Mouse (Mus musculus): ENCODE data around the gene Cwc22. TPM values are rescaled to one million over a fixed set of nuclear protein-coding genes. Genes with fewer than 3 reads are reported as not detected.

Cwc22 gene
- polyA plus RNA-seq, 1 experiment from 2014 or later = 47.2 TPM

- 95% methylated on average over 1 of the region's 1 CpGs for WGBS
Observed at GRCm38 (mm10) chr2:77959341-77959740, 13.2 kb upstream of the Cwc22 start.

DNA sequence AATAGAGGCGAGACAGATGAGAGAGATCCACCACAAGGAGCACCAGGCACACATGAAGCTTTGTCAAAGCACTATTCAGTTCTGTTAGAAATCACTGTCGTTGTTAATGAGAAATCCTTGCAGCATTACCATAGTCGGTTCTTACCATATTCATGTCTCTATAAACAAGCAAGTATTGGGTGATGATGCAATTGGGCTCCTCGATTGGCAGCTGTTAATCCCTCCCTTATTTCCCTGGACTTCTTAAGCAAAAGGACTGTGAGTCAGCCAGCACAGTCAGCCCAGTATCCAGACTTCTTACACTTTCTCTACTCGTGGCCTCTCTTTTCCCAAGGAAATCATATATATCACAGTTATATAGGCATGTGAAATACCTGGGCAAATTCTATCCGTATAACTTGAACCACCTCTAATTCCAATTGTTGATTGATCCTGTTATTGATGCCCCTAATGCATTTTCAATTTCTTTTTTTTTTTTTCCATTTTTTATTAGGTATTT is 5.3 kb upstream of the Cwc22 start:
- Histone ChIP-seq H3K4me3 (ENCODE audit: low read depth, low read length) (no peak overlapping the region), H3K27me3 (ENCODE audit: control insufficient read depth, insufficient read depth, low read length) (no peaks in the 10 kb centered on the region), H3K9ac (ENCODE audit: low read length) (no peak overlapping the region), H3K9me3 (ENCODE audit: control insufficient read depth, low read length) (no peaks in the 10 kb centered on the region), H3K27ac (replicated peaks; ENCODE audit: low read depth, low read length) (no peak overlapping the region), H3K4me1 (ENCODE audit: control insufficient read depth, insufficient read depth, low read length) (no peaks in the 10 kb centered on the region), H3K4me2 (ENCODE audit: low read depth, severe bottlenecking) (no peak overlapping the region), H3K36me3 (ENCODE audit: control insufficient read depth, insufficient read depth, low read length) (no peaks in the 10 kb centered on the region)
- WGBS = 84% methylated on average over 6 of the region's 6 CpGs
- no peak for DNase-seq (ENCODE audit: low spot score)
- no peak for ATAC-seq (ENCODE audit: insufficient number of reproducible peaks, low FRiP score, low TSS enrichment, low read depth)

More at GRCm38 (mm10) chr2:77959341-77959740, 13.2 kb upstream of the Cwc22 start:
- Histone ChIP-seq H3K9ac (ENCODE audit: low read length) (no peak overlapping the region), H3K4me1 (ENCODE audit: control insufficient read depth, insufficient read depth, low read length) (no peaks in the 10 kb centered on the region), H3K9me3 (ENCODE audit: control insufficient read depth, low read length) (no peaks in the 10 kb centered on the region), H3K27me3 (ENCODE audit: control insufficient read depth, insufficient read depth, low read length) (no peaks in the 10 kb centered on the region), H3K4me2 (ENCODE audit: low read depth, severe bottlenecking) (no peak overlapping the region), H3K4me3 (ENCODE audit: low read depth, low read length) (no peak overlapping the region), H3K27ac (replicated peaks; ENCODE audit: low read depth, low read length) (no peak overlapping the region), H3K36me3 (ENCODE audit: control insufficient read depth, insufficient read depth, low read length) (no peaks in the 10 kb centered on the region)
- DNase-seq (ENCODE audit: low spot score) = no peak
- ATAC-seq (ENCODE audit: insufficient number of reproducible peaks, low FRiP score, low TSS enrichment, low read depth) = no peak

DNA sequence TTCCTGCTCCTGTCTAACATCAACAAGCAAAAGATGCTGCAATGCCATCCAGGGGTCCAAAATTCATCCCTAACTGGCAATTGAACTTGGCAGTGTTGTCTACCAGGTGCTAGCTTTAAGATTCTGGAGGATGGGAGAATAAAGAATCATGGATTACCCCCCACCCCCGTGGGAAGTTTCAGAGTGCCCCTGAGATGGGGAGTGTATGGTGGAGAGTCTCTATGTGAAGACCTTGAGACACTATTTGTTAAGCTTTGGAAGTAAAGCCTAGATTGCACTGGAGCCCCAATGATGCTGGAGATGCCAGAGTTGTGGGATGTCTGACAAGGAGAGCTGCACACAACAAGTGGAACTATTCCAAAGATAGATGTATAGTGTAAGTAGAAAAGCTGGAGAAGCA is 3.9 kb upstream of the Cwc22 start:
- 77% methylated on average over 1 of the region's 1 CpGs for WGBS
- Histone ChIP-seq H3K4me1 (ENCODE audit: control insufficient read depth, insufficient read depth, low read length) (no peaks in the 10 kb centered on the region), H3K36me3 (ENCODE audit: control insufficient read depth, insufficient read depth, low read length) (no peaks in the 10 kb centered on the region), H3K27ac (replicated peaks; ENCODE audit: low read depth, low read length) (no peak overlapping the region), H3K4me2 (ENCODE audit: low read depth, severe bottlenecking) (no peak overlapping the region), H3K27me3 (ENCODE audit: control insufficient read depth, insufficient read depth, low read length) (no peaks in the 10 kb centered on the region), H3K4me3 (ENCODE audit: low read depth, low read length) (no peak overlapping the region), H3K9ac (ENCODE audit: low read length) (no peak overlapping the region), H3K9me3 (ENCODE audit: control insufficient read depth, low read length) (no peaks in the 10 kb centered on the region)
- no peak for DNase-seq (ENCODE audit: low spot score)
- ATAC-seq (ENCODE audit: insufficient number of reproducible peaks, low FRiP score, low TSS enrichment, low read depth) = no peak

GRCm38 (mm10) chr2:77949521-77949920 is 3.3 kb upstream of the Cwc22 start:
- WGBS = 92% methylated on average over 1 of the region's 1 CpGs
- no peaks in the 10 kb centered on the region for H3K27me3 ChIP-seq (ENCODE audit: control insufficient read depth, insufficient read depth, low read length)
- ATAC-seq (ENCODE audit: insufficient number of reproducible peaks, low FRiP score, low TSS enrichment, low read depth) = no peak
- H3K4me3 ChIP-seq (ENCODE audit: low read depth, low read length) = no peak overlapping the region
- no peak overlapping the region for H3K9ac ChIP-seq (ENCODE audit: low read length)
- H3K4me2 ChIP-seq (ENCODE audit: low read depth, severe bottlenecking) = no peak overlapping the region
- no peak for DNase-seq (ENCODE audit: low spot score)
- no peaks in the 10 kb centered on the region for H3K4me1 ChIP-seq (ENCODE audit: control insufficient read depth, insufficient read depth, low read length)
- no peak overlapping the region for H3K27ac ChIP-seq (replicated peaks; ENCODE audit: low read depth, low read length)
- H3K36me3 ChIP-seq (ENCODE audit: control insufficient read depth, insufficient read depth, low read length) = no peaks in the 10 kb centered on the region
- no peaks in the 10 kb centered on the region for H3K9me3 ChIP-seq (ENCODE audit: control insufficient read depth, low read length)

- Histone ChIP-seq H3K9me3 (ENCODE audit: control insufficient read depth, low read length) (no peaks in the 10 kb centered on the region), H3K4me2 (ENCODE audit: low read depth, severe bottlenecking) (no peak overlapping the region), H3K27me3 (ENCODE audit: control insufficient read depth, insufficient read depth, low read length) (no peaks in the 10 kb centered on the region), H3K4me3 (ENCODE audit: low read depth, low read length) (no peak overlapping the region), H3K36me3 (ENCODE audit: control insufficient read depth, insufficient read depth, low read length) (no peaks in the 10 kb centered on the region), H3K4me1 (ENCODE audit: control insufficient read depth, insufficient read depth, low read length) (no peaks in the 10 kb centered on the region), H3K9ac (ENCODE audit: low read length) (no peak overlapping the region), H3K27ac (replicated peaks; ENCODE audit: low read depth, low read length) (no peak overlapping the region)
- WGBS = 94% methylated on average over 2 of the region's 2 CpGs
- ATAC-seq (ENCODE audit: insufficient number of reproducible peaks, low FRiP score, low TSS enrichment, low read depth) = no peak
- DNase-seq (ENCODE audit: low spot score) = no peak
Observed at GRCm38 (mm10) chr2:77948921-77949320, 2.7 kb upstream of the Cwc22 start.

DNA sequence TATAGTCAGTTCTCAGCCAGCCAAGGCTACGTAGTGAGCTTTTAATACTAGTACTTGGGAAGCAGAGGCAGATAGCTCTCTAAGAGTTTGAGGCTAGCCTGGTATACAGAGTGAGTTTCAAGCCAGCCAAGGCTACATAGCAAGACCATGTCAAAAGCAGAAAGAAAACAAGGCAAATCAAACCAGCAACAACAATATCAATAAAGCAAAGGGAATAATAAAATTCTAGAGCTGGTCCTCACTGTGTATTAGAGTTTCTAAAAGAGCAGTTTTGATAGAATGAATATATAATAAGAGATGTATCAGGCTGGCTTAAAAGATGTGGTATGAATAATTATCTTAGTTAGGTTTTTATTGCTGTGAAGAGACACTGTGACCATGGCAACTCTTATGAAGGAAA is 2.0 kb upstream of the Cwc22 start:
- DNase-seq (ENCODE audit: low spot score) (no peak), ATAC-seq (ENCODE audit: insufficient number of reproducible peaks, low FRiP score, low TSS enrichment, low read depth) (no peak)
- Histone ChIP-seq H3K9ac (ENCODE audit: low read length) (no peak overlapping the region), H3K4me2 (ENCODE audit: low read depth, severe bottlenecking) (no peak overlapping the region), H3K36me3 (ENCODE audit: control insufficient read depth, insufficient read depth, low read length) (no peaks in the 10 kb centered on the region), H3K4me3 (ENCODE audit: low read depth, low read length) (no peak overlapping the region), H3K27ac (replicated peaks; ENCODE audit: low read depth, low read length) (no peak overlapping the region), H3K9me3 (ENCODE audit: control insufficient read depth, low read length) (no peaks in the 10 kb centered on the region), H3K4me1 (ENCODE audit: control insufficient read depth, insufficient read depth, low read length) (no peaks in the 10 kb centered on the region), H3K27me3 (ENCODE audit: control insufficient read depth, insufficient read depth, low read length) (no peaks in the 10 kb centered on the region)
- WGBS = 85% methylated on average over 1 of the region's 1 CpGs

DNA sequence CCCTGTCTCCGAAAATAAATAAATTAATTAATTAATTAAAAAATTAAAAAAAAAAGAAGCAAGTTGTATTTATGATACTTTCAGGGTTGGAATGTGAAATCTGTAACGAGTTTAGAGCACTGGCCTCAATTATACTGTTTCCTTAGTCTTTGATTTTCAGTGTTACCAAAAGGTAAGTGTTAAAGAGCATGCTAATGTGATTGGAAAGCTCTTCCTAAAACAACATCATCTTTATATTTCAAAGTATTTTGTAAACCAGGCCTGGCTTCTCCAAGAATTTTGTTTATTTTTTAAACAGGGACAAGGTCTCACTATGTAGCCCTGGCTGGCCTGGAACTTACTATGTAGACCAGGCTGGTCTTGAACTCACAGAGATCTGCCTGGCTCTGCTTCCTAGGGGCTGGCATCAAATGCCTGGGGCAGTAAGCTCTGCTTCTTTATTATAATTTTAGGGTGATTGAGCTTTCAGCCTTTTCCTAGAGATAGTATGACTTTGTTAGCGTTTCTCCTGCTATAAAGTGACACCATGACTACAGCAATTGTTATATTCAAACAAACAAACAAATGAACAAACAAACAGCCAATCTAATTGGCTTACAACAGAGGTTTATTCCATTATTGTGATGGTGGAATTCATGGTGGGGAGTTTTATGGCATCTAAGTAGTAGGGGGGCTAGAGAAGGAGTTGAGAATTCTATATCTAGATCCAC is 1.1 kb upstream of the Cwc22 start:
- Histone ChIP-seq H3K4me3 (ENCODE audit: low read depth, low read length) (no peak overlapping the region), H3K9ac (ENCODE audit: low read length) (no peak overlapping the region), H3K4me1 (ENCODE audit: control insufficient read depth, insufficient read depth, low read length) (no peaks in the 10 kb centered on the region), H3K36me3 (ENCODE audit: control insufficient read depth, insufficient read depth, low read length) (no peaks in the 10 kb centered on the region), H3K27ac (replicated peaks; ENCODE audit: low read depth, low read length) (no peak overlapping the region), H3K9me3 (ENCODE audit: control insufficient read depth, low read length) (no peaks in the 10 kb centered on the region), H3K27me3 (ENCODE audit: control insufficient read depth, insufficient read depth, low read length) (no peaks in the 10 kb centered on the region), H3K4me2 (ENCODE audit: low read depth, severe bottlenecking) (no peak overlapping the region)
- WGBS = 75% methylated on average over 3 of the region's 3 CpGs
- no peak for ATAC-seq (ENCODE audit: insufficient number of reproducible peaks, low FRiP score, low TSS enrichment, low read depth)
- DNase-seq (ENCODE audit: low spot score) = no peak

DNA sequence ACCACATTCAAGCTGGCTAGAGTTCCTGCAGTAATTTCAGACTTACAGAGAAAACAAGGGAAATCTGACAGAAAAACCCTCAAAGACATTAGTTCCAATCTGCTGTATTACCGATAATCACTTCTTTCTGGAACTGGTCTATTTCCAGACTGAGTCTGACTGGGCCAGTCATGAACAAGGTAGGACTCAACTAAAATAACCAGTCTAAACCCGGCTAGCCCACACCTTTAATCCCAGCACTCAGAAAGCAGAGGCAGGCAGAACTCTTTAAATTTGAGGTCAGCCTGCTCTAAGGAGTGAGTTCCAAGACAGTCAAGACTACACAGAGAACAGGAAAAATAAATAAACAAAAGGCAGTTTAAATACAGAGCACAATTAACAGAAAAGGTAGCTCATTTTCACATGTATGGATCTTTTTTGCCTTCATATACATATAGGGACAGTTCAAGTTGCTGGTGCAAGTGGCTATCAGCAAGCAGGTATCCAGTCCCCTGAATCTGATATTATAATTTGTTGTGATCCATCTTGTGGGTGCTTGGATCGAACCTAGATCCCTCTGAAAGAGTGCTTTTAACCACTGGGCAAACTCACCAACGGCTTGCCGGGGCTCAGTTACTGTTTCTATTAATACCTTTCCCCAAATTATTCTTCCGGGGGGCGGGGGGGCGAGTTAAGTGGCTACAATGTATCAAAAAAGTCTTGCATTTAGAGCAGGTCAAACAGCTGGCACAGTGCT is 1.1 kb downstream of the Cwc22 start:
- H3K4me2 ChIP-seq (ENCODE audit: low read depth, severe bottlenecking) = peak overlapping the region; percentile 51
- no peak for DNase-seq (ENCODE audit: low spot score)
- H3K9me3 ChIP-seq (ENCODE audit: control insufficient read depth, low read length) = no peaks in the 10 kb centered on the region
- no peak overlapping the region for H3K27ac ChIP-seq (replicated peaks; ENCODE audit: low read depth, low read length)
- 43% methylated on average over 8 of the region's 8 CpGs for WGBS
- ATAC-seq (ENCODE audit: insufficient number of reproducible peaks, low FRiP score, low TSS enrichment, low read depth) = no peak
- H3K36me3 ChIP-seq (ENCODE audit: control insufficient read depth, insufficient read depth, low read length) = no peaks in the 10 kb centered on the region
- peak overlapping the region; percentile 93 for H3K9ac ChIP-seq (ENCODE audit: low read length)
- H3K4me1 ChIP-seq (ENCODE audit: control insufficient read depth, insufficient read depth, low read length) = no peaks in the 10 kb centered on the region
- H3K4me3 ChIP-seq (ENCODE audit: low read depth, low read length) = peak overlapping the region; percentile 77
- H3K27me3 ChIP-seq (ENCODE audit: control insufficient read depth, insufficient read depth, low read length) = no peaks in the 10 kb centered on the region
